Mouse (Mus musculus): ENCODE measurements around the gene Clrn3.

GRCm38 (mm10) chr7:135464689-135465259 is 63.7 kb downstream of the Clrn3 start:
- TF ChIP-seq CTCF (IDR thresholded peaks at IDR 0.05; ENCODE audit: control insufficient read depth, insufficient read depth, low read length) (0 out of 2 replicates have a peak, but pooled peaks have one; percentile 24), POLR2A (IDR thresholded peaks at IDR 0.05; ENCODE audit: borderline replicate concordance, control insufficient read depth, low read depth, low read length) (no peak)
